Mouse (Mus musculus) urinary bladder, adult 18-20 months (tissue): ENCODE measurements at regions not wholly inside any gene's neighbourhood (a gene's known extent, or its start where the extent isn't known, plus 50 kb on each side); places are given as distances from the start of the nearest gene placed in this dataset.
A peak's percentile ranks its signal among the peaks of the same experiment; 100 is the strongest.

Source experiments
- DNase-seq, 2 experiments: peaks; one replicate each; pipeline ENCODE4 v3.0.0; 2022; ENCODE audit warnings: low spot score in 2 of 2, mixed read lengths in 2 of 2

DNA sequence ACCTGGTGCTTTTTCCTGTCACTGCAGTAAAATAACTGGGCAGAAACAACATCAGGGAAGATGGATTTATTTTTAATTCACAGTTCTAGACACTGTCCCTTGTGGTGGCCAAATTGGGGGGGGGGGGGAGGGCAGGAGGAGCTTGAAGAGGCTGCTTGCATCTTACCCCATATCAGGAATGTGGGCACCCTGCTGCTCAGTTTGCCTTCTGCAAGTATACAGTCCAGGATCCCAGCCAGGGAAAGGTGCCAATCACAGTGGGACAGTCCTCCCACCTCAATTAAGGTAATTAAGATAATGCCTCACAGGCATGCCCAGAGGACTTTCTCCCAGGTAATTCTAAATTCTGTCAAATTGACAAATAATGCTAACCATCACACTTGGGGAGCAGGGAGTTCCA, 179.2 kb upstream of the Zmiz1 start:
- DNase-seq: no peak

DNA sequence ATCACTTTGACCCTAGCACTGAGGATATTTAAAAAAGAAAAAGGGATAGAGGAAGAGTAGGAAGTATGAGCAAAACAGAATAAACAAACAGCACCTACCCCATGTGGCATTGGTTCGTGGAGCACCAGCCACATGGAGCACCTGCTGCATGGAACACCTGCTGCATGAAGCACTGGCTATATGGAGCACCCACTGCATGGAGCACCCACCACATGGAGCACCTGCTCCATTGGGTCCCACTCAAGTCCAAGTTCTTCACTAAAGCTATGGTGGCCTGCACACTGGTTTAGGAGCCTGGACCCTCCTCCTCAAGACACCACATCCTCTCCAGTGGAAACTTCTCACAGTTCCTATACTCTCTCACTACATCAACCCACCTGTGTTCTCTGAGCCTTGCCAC, 166.4 kb upstream of the Zmiz1 start:
- no peak for DNase-seq

DNA sequence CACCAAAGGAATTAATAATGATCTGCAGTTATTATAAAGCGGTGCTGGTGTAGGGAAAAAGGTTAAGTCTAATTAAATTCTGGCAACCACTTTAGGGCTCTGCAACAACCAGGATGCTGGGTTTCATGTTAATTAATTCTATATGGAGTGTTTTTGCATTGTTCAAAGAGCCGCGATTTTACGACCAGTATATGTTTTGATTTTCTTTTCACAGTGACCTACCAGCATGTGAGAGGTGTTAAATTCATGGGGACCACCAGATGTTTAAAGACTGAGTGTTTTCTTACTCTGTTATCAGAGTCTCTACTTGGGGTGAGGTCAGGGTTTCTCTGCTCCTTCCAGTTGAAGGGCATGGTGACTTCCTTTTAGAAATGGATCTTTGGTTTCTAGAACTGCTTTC, 164.8 kb upstream of the Zmiz1 start:
- no peak for DNase-seq

DNA sequence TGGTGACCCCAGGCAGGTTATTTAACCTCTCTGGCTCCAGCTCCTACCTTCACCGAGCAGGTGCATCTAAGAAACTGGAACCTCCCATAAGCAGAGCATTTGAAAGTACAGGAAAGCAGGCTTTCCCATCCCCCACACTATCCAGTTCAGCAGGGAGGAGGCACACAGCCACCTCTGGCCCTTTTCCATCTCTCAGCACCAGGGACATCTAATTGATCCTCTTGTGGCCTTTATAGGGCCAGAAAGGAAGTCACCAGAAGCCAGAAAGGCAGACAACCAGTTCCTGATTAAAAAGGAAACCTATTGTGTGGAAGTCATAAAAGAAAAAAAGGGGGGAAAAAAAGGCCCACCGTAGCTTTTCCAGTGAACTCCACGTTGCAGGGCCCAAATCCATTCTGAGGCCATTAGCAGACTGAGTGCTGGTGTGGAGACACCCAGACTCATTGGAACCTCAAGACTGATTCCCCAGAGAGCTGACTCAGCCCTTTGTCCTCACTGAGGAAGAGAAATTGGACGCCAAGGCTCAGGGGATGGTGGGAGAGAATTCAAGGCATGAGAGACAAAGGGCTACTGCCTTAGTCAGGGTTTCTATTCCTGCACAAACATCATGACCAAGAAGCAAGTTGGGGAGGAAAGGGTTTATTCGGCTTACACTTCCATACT, 163.2 kb upstream of the Zmiz1 start:
- DNase-seq: no peak

DNA sequence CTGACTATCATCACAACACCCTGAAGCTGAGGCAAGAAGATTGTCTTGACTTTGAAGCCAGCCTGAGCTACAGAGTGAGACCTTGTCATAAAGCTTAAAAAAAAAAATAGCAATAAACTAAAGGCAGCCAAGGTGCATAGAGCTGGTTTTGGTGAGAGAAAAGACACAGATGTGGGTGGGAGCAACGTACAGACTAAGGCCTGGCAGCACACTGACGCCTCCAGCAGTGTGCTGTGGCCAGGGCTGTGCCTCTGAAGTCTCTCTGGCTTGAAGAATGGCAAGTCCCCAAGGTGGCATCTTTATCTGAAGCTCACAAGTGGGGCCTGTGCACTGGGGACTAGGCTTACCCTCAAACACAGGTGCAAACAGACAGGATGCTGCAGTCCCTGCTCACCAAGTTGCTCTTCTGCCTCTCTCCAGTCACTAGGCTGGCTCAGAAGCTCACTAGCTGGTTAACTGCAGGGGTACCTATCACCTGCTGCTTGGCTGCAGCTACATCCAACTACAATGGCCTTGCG, 159.3 kb upstream of the Zmiz1 start:
- no peak for DNase-seq

DNA sequence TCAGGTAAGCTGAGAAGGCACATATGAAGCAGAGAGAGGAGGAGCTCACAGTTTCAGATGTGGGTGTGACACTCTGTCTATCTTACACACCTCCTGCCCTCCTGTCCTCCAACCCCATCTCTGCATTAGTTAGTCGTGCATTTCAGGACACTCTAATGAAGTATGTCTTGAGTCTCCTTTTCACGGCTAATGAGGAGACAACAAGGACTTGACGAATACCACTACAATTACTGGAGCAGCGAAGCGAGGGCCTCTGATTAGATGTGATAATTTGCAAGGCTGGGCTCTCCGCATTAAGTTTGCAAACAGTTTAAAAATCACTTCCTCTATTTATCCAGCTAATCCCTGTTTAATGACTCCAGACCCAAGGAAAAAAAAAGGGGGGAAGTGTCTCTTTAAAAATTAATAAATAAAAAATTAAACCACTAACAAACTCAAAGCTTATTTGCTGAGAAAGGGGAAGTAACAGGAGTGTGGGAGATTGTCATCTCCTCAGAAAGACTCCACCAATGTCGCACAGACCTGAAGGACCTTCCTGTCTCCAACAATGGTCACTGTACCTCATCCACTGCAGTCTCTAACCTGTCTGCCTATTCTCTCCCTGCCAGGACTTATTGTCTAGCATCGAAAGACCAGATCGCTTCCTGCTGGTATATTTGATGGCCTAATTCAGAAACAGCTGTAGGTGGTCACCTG, 157.5 kb upstream of the Zmiz1 start:
- no peak for DNase-seq

DNA sequence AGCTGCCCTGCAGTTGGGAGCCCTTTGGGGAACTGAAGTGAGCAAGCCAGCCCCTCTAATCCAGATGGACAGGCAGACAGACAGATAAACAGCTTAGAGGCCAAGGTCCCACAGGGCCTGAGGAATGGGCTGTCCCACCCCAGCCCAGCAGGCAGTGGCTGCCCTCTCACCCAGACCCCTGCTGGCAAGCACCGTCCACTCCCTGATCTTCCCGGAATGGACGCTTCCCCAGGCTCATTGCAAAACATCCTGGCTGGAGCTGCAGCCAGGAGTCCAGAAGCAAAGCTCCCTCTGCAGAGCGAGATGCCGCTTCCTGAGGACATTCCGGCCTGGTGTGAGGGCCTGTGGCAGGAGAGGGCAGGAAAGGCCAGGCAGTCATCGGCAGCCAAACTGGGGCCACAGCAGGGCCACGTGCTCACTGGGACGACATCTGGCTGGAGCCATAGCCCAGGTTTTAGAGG, 154.6 kb upstream of the Zmiz1 start:
- peak in 1 of 2 experiments; percentile 78 for DNase-seq

DNA sequence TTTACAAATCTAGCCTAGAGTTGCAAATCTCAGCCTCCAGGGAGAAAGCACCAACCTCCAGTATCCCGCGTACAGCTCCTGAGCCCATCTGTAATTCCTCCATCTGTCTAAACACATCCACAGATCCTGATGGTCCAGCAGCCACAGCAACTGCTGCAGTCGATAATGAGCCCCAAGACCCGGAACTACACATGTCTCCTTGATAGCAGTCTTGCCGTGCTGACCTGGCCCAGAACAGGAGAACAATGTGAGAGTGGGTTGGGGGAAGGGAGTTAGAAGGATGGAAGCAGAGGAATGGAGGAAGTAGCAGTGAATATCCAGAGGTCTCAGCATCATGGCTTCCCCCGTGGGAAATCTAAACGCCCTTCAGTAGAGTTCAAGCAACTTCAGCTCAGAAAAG, 152.8 kb upstream of the Zmiz1 start:
- no peak for DNase-seq

DNA sequence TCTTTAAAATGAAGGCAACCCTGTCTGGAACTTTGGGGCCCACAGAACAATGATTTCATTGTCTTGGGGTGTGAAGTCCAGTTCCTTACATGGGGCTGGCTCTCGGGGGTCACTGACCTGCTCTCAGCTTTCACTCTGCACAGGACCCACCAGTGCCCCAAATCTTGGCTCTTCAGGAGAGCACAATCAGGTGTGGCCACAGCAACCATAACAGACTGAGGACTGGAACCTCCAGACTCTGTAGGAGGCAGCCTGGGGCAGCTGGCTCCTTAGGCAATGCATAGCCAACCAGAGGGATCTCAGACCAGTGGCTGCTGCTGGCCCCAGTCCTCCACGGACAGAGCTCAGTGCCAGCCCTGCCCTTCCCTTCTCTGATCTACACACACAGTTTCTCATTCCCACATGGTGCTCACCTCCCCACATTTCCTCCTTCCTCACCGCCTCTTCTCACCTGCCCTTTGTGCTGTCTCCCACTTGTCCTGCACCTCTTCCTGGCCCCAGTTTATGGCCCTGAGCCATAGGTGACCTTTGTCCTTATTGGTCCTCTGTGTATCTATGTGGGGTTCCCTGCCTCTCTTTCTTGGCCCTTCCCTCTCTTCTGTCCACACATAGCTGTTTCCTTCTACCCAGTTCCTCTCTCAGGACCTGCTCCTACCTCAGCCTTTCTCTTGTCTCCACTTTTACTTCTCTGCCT, 151.9 kb upstream of the Zmiz1 start:
- no peak for DNase-seq

DNA sequence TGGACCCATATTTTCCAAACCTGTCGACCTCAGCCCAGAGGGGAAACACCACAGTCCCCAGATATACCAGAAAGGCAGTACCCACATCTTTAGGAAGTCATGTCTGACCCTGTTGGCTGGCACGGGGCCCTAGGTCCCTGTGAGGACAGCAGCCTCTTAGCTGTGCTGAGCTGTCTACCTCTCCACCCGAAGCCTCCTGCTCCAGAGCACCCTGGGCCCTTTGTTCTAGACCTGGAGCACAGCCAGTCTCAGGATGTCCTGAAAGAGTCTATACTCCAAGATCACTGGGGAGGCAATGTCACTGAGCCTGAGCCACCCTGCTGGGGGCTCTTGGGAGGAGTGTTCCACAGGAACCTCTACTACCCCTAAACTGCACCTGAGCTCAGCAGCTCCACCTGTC, 150.9 kb upstream of the Zmiz1 start:
- no peak for DNase-seq

DNA sequence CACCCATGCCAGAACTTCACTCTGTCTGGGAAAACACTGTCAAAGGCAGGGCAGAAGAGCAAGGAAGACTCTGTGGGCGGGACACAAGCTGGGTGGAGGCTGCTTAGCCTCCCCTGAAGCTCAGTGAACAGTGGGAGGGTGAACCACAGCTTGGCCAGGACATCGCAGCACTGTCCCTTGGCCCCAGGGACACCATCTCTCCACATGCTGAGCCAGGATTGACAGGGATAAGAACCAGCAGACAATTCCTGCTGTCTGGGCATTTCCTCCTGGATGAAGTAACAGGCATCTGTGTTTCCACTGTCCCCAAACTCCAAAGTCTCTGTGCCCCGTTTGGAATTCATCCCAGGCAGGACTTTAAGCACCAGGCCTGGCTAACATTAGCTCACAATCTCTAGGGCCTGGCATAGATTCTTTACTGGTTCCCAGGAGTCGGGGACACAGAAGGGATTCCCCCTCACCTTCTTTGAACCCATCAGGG, 148.3 kb upstream of the Zmiz1 start:
- DNase-seq: peak in 1 of 2 experiments; percentile 39

DNA sequence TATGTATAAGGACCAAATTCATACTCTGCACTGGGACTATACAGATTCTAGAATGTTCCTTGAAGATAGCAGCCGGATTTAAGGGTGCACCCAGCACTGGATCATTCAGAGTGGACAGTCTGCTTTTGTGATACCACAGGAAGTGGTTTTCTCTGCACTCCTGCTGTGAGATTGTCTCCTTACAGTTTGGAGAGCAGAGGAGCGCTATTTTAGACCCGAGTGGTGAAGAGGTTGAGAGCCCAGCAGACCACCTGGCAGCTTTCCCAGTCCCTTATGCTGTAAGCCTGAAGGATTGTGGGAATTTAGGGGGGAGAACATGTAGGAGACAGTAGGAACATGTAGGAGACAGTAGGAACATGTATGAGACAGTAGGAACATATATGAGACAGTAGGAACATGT, 147.5 kb upstream of the Zmiz1 start:
- DNase-seq: no peak

DNA sequence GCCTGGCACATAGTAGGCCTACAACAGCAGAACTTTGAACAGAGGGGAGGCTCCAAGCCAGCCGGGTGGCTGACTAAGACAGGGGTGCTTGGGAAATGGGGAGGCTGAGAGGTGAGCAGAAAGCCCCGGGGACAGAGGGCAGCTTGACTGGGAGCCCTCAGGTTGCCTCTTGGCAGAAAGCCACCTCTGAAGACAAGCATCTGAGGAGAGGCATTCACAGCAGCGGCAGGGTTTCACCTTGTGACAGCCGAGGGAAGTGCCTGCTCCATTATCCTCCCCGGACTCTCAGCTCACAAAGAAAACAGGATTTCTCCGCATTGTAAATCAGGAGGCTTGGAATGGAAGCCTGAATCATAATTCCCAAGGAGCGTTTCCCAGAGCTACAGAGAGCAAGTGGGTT, 146.8 kb upstream of the Zmiz1 start:
- DNase-seq: no peak

DNA sequence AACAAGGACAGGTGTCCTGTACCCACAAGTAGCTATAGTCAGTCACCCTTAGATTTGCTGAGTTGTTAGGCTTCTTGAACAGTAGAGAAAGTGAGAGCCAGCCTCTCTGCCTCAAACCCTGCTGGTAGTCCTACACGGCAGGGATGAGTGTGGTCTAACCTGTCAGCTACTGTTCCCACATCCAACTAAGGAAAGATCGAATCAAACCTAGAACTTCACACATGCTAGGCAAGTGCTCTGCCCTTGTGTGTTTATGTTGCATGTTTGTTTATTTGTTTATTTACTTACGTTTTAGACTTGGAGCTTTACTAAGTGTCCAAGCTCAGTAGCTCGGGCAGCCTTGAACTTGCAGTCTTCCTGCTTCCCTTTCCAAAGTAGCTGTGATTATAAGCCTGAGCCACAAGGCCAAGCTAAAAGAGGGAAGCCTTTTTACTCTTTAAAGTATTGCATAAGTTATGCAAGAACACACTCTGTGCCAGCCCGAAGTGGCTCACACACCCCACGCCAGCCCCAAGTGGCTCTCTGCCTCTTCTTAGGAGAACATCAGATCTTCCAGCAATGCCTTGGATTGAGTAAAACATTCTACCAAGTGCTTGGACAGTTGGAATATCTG, 146.1 kb upstream of the Zmiz1 start:
- DNase-seq: no peak

DNA sequence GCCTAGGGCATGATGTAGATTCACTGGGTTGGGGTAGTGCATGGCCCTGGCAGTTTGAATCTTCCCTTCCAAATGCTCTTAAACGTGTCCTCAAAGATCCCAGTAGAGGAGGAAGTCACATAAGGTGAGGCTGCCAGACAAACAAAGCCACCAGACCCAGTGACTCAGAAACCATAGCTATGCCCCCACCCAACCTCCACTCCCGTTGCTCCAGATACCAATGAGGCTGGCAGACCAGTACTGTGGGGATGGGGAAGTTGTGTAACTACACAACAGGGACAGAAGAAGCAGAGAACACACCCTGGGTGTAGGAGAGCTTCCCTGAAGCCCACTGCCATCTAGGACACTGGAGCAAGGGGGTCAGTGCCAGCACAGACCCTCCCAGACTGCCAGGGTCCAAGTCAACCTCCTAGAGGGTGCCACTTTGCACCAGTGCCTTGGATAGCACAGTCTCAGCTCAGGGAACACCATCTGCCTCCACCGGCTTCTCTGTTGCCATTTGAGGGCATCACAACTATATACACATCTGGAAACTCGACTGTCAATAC, 145.2 kb upstream of the Zmiz1 start:
- DNase-seq: no peak

DNA sequence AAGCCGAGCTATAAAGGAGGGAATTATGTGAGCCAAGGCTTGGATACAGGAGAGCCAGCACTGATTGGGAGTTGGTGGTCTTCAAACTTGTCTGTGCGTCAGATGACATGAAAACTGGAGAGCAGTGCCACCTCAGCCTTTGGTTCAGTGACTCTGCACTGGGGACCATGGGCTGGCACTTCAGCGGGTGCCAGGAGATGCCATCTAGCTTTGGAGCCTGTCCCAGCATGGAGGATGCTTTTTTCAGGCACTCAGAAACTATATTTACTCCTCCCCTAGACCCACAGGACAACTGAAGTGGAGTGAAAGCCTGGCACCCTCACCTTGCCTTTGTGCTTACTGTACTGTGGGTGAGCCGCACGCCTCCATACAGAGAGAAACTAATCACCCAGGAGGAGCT, 142.5 kb upstream of the Zmiz1 start:
- DNase-seq: no peak

DNA sequence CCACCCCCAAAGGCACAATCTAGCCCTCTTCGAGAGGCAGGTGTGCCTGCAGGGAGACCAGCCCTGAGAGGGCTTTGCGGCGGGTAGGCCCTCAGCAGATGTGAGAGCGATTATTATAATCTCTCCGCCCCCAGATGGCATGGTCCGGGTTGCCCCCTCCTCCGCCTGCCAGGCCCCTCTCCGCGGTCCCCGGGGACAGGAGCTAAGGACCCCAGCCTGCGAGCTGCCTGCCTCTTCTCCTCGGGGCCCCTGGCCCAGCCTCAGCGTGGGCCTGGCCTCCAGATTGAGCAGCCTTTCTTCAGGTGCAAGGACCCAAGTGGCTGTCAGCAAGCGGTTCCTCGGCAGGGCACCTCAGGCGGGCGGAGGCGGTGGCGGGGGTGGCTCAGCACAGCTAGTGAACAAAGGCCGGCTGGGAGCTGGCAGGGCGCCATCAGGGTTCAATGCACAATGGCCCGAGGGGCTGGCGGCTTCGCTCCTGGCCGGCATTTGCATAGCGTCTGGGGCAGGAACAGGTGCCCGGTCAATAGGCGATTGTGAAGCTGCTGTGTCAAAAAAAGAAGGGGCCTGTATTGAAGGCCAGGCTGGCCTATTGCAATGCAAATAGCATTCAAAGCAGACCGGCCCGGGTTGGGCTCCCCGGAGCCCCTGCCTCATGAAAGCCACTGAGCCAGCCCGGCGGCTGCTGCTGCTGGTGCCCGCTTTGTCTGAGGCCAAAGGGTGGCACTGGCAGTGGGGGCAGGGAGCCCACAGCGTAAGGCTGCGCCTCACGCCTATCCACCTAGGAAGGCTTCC, 141.1 kb upstream of the Zmiz1 start:
- DNase-seq: no peak

DNA sequence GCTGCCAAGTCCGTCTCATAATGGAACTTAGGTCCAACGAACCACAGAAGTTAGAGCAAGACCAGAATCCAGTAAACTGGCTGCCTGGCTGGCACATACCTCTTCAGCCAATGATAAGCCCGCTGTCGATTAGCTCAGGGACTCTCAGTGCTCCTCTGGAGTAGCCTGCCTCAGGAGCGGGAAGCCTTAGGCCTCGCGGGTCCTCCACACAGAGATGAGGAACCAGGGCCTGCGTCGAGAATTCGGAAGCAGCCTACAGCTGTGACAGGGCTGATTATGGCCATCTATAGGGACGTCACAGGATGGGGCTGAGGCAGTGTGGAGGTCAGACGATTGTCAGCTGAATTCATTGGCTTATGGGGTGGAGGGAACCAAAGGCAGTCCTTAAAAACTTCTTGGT, 140.1 kb upstream of the Zmiz1 start:
- DNase-seq: no peak

DNA sequence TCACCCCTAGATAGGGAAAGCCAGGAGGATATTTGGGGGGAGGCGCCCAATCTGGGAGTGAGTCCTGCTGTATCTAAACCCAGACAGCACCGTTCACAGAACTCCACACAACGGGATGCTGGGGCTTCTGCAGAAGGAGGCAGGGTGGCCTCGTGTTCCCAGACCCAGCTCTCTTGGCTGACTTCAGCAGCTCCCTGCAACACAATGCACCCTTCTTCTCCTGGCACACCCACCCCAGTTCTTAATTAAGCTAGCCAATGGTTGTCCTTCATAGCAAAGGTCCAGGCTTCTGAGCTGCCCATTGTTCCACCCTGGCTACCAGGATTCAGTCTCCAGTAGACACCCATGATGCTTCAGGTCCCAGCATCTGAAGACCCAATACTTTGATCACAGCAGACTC, 138.8 kb upstream of the Zmiz1 start:
- no peak for DNase-seq

DNA sequence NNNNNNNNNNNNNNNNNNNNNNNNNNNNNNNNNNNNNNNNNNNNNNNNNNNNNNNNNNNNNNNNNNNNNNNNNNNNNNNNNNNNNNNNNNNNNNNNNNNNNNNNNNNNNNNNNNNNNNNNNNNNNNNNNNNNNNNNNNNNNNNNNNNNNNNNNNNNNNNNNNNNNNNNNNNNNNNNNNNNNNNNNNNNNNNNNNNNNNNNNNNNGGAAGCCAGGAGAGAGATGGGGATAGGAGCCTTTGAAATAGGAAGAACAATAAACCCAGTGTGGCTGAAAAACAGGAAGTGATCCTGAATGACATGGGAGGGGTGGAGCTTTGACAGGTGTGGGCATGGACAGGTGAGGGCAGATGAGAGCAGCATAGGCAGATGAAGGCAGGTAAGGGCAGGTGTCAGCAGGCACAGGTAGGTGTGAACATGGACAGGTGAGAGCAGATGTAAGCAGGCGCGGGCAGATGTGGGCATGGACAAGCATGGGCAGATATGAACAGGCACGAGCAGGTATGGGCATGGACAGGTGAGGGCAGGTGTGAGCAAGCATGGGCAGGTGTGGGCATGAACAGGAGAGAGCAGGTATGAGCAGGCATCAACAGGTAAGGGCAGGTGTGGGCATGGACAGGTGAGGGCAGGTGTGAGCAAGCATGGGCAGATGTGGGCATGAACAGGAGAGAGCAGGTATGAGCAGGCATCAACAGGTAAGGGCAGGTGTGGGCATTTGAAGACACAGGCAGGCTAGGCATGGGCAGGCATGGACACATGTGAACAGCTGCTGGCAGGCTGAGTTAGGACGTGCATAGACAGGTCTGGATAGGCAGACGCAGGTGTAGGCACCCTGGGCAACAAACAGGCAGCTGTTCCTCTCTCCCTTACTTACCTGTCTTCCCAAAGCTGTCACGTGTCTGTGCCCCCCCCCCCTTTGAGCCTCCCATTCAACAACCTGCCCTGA, 135.2 kb upstream of the Zmiz1 start:
- DNase-seq: no peak
